Mouse (Mus musculus): ENCODE measurements around the gene Gm340.

Gene Gm340

GRCm38 (mm10) chr19:41581706-41582420, at the start of gene Gm340:
TSS of gene Gm340 (plus strand) at chr19:41582370.
- DNase-seq (ENCODE audit: low read depth, low spot score): no peak

- DNase-seq (ENCODE audit: low read depth, low spot score): no peak
Measured at GRCm38 (mm10) chr19:41534021-41534420, 48.1 kb upstream of the Gm340 start.

- DNase-seq (ENCODE audit: low read depth, low spot score): no peak
Measured at GRCm38 (mm10) chr19:41556981-41557380, 25.2 kb upstream of the Gm340 start.

GRCm38 (mm10) chr19:41557491-41557890, 24.7 kb upstream of the Gm340 start:
- no peak for DNase-seq (ENCODE audit: low read depth, low spot score)

- no peak for DNase-seq (ENCODE audit: low read depth, low spot score)
Measured at GRCm38 (mm10) chr19:41558891-41559486, 23.2 kb upstream of the Gm340 start.

GRCm38 (mm10) chr19:41560856-41561255, 21.3 kb upstream of the Gm340 start:
- no peak for DNase-seq (ENCODE audit: low read depth, low spot score)

GRCm38 (mm10) chr19:41568791-41569190, 13.4 kb upstream of the Gm340 start:
- DNase-seq (ENCODE audit: low read depth, low spot score): peak; percentile 6

GRCm38 (mm10) chr19:41573700-41574099, 8.5 kb upstream of the Gm340 start:
- DNase-seq (ENCODE audit: low read depth, low spot score): no peak

- no peak for DNase-seq (ENCODE audit: low read depth, low spot score)
Measured at GRCm38 (mm10) chr19:41577576-41577975, 4.6 kb upstream of the Gm340 start.

- DNase-seq (ENCODE audit: low read depth, low spot score): no peak
Measured at GRCm38 (mm10) chr19:41579311-41579920, 2.8 kb upstream of the Gm340 start.

GRCm38 (mm10) chr19:41582918-41583514, 846 bp downstream of the Gm340 start:
- no peak for DNase-seq (ENCODE audit: low read depth, low spot score)

GRCm38 (mm10) chr19:41586752-41587151, 4.6 kb downstream of the Gm340 start:
- DNase-seq (ENCODE audit: low read depth, low spot score): no peak

GRCm38 (mm10) chr19:41587431-41588222, 5.5 kb downstream of the Gm340 start:
- DNase-seq (ENCODE audit: low read depth, low spot score): no peak

- no peak for DNase-seq (ENCODE audit: low read depth, low spot score)
Measured at GRCm38 (mm10) chr19:41589026-41589425, 6.9 kb downstream of the Gm340 start.

GRCm38 (mm10) chr19:41589681-41590080, 7.5 kb downstream of the Gm340 start:
- DNase-seq (ENCODE audit: low read depth, low spot score): no peak

- DNase-seq (ENCODE audit: low read depth, low spot score): no peak
Measured at GRCm38 (mm10) chr19:41591808-41592207, 9.6 kb downstream of the Gm340 start.

- peak; percentile 22 for DNase-seq (ENCODE audit: low read depth, low spot score)
Measured at GRCm38 (mm10) chr19:41597170-41597894, 15.2 kb downstream of the Gm340 start.

- DNase-seq (ENCODE audit: low read depth, low spot score): no peak
Measured at GRCm38 (mm10) chr19:41600647-41601046, 18.5 kb downstream of the Gm340 start.

- no peak for DNase-seq (ENCODE audit: low read depth, low spot score)
Measured at GRCm38 (mm10) chr19:41606208-41606987, 24.2 kb downstream of the Gm340 start.

- DNase-seq (ENCODE audit: low read depth, low spot score): no peak
Measured at GRCm38 (mm10) chr19:41611683-41612082, 29.5 kb downstream of the Gm340 start.

Data from CD4-positive, CD25-positive, alpha-beta regulatory T cell, adult 2 months (primary cell).